Mouse (Mus musculus): Measurements from ENCODE around the gene Prl8a9. TPM values are rescaled to one million over a fixed set of nuclear protein-coding genes. Genes with fewer than 3 reads are reported as not detected.

Gene Prl8a9
- total and polyA plus RNA-seq, 3 experiments, result not detected

DNA sequence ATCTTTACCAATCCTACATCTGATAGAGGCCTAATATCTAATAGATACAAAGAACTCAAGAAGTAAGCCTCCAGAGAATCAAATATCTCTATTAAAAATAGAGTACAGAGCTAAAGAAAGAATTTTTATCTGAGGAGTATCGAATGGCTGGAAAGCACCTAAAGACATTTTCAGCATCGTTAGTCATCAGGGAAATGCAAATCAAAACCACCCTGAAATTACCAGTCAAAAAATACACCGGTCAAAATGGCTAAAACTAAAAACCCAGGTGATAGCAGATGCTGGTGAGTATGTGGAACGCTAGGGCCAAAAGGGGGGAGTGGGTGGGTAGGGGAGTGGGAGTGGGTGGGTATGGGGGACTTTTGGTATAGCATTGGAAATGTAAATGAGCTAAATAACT lies 41.2 kb downstream of the Prl8a9 start:
- Histone ChIP-seq H3K9me3 (replicated peaks; ENCODE audit: insufficient read depth, low read length) (no peaks in the 10 kb centered on the region), H3K4me3 (ENCODE audit: control insufficient read depth in 1 of 2, insufficient read depth in 1 of 2, low read depth in 2 of 2, low read length in 2 of 2) (no peak overlapping the region), H3K9ac (ENCODE audit: control insufficient read depth, low read depth, low read length, poor library complexity, severe bottlenecking) (no peak overlapping the region), H3K79me2 (ENCODE audit: control insufficient read depth, insufficient read depth, low read length, poor library complexity) (no peaks in the 10 kb centered on the region), H3K27ac (ENCODE audit: control insufficient read depth, low read depth, low read length) (no peak overlapping the region), H3K27me3 (ENCODE audit: control insufficient read depth in 1 of 2, insufficient read depth in 2 of 2, low read length in 2 of 2) (no peaks in the 10 kb centered on the region), H3K4me1 (ENCODE audit: control insufficient read depth in 1 of 2, insufficient read depth in 2 of 2, low read length in 2 of 2) (no peaks in the 10 kb centered on the region), H3K36me3 (ENCODE audit: control insufficient read depth in 1 of 2, insufficient read depth in 2 of 2, low read length in 2 of 2) (no peaks in the 10 kb centered on the region)
- TF ChIP-seq GABPA (IDR thresholded peaks at IDR 0.05; ENCODE audit: low read depth, low read length), result no peak
- no peak for TF ChIP-seq MYC (IDR thresholded peaks at IDR 0.05; ENCODE audit: low read depth, low read length)
- TF ChIP-seq POLR2A (IDR thresholded peaks at IDR 0.05; ENCODE audit: control insufficient read depth in 1 of 2, insufficient read depth in 1 of 2, low read depth in 1 of 2, low read length in 2 of 2, poor library complexity in 1 of 2), result no peak
- TF ChIP-seq MAX (IDR thresholded peaks at IDR 0.05; ENCODE audit: low read length), result no peak
- no peak for TF ChIP-seq CHD2 (IDR thresholded peaks at IDR 0.05; ENCODE audit: low read length)
- TF ChIP-seq ETS1 (IDR thresholded peaks at IDR 0.05; ENCODE audit: low read depth, low read length), result no peak
- no peak for TF ChIP-seq MYB (IDR thresholded peaks at IDR 0.05; ENCODE audit: low read depth, low read length)
- TF ChIP-seq KAT2A (conservative IDR thresholded peaks at IDR 0.05; ENCODE audit: low read depth, low read length), result no peak
- no peak for TF ChIP-seq POLR2AphosphoS2 (IDR thresholded peaks at IDR 0.05; ENCODE audit: low read length)
- no peak for TF ChIP-seq CHD1 (IDR thresholded peaks at IDR 0.05; ENCODE audit: low read depth, low read length)
- TF ChIP-seq NRF1 (IDR thresholded peaks at IDR 0.05; ENCODE audit: insufficient read depth, low read depth, low read length, poor library complexity, severe bottlenecking), result no peak
- no peak for TF ChIP-seq ZKSCAN1 (IDR thresholded peaks at IDR 0.05; ENCODE audit: low read depth, low read length)
- no peak for TF ChIP-seq ZMIZ1 (IDR thresholded peaks at IDR 0.05; ENCODE audit: low read depth, low read length)
- no peak for TF ChIP-seq GATA1 (IDR thresholded peaks at IDR 0.05; ENCODE audit: low read depth, low read length)
- TF ChIP-seq HCFC1 (IDR thresholded peaks at IDR 0.05; ENCODE audit: low read depth, low read length), result no peak
- no peak for DNase-seq (ENCODE audit: low read depth, low spot score)

DNA sequence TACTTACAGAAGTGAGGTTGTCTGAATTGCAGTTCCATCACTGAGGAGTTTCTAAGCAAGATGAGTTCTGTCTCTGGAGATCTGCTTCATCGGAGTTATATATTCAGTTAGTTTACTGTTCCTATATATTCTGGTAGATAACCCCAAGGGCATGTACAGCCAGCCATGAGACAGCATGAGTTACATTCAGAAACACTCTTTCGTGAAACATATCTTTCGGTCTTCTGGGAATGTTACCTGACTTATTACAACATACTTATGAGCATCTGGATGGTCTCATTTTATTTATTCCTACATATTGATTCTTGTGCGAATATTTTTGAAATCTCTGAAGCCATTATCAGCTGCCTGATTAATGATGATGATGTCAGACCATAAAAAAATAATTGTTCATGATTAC lies 51.3 kb downstream of the Prl8a9 start, which contains the start of gene Prl8a8:
Prl8a8 (minus strand) TSS at position 101 of the 400 bp plus-strand sequence.
- no peaks in the 10 kb centered on the region for H3K36me3 ChIP-seq (ENCODE audit: control insufficient read depth in 1 of 2, insufficient read depth in 2 of 2, low read length in 2 of 2)
- TF ChIP-seq SIN3A (IDR thresholded peaks at IDR 0.05; ENCODE audit: low read length), result no peak
- TF ChIP-seq MXI1 (IDR thresholded peaks at IDR 0.05; ENCODE audit: low read depth, low read length), result no peak
- no peak for TF ChIP-seq TBP (IDR thresholded peaks at IDR 0.05; ENCODE audit: low read depth, low read length)
- TF ChIP-seq TCF12 (IDR thresholded peaks at IDR 0.05; ENCODE audit: low read depth, low read length), result no peak
- TF ChIP-seq GATA1 (IDR thresholded peaks at IDR 0.05; ENCODE audit: low read depth, low read length), result no peak
- TF ChIP-seq RCOR1 (IDR thresholded peaks at IDR 0.05; ENCODE audit: low read depth, low read length), result no peak
- no peak for TF ChIP-seq RAD21 (IDR thresholded peaks at IDR 0.05; ENCODE audit: low read depth, low read length)
- no peak for TF ChIP-seq MYC (IDR thresholded peaks at IDR 0.05; ENCODE audit: low read depth, low read length)
- no peak for TF ChIP-seq USF2 (IDR thresholded peaks at IDR 0.05; ENCODE audit: borderline replicate concordance in 1 of 2, insufficient read depth in 1 of 2, low read depth in 1 of 2, low read length in 2 of 2)
- no peak for TF ChIP-seq ZNF384 (IDR thresholded peaks at IDR 0.05; ENCODE audit: low read depth, low read length)
- no peak for TF ChIP-seq CTCF (IDR thresholded peaks at IDR 0.05 in 2 of 3, conservative IDR thresholded peaks at IDR 0.05 in 1 of 3; ENCODE audit: control insufficient read depth in 1 of 3, insufficient read depth in 1 of 3, low read depth in 2 of 3, low read length in 3 of 3, poor library complexity in 1 of 3, severe bottlenecking in 1 of 3)
- TF ChIP-seq POLR2AphosphoS5 (IDR thresholded peaks at IDR 0.05; ENCODE audit: borderline replicate concordance, low read depth, low read length), result no peak
- TF ChIP-seq MAZ (IDR thresholded peaks at IDR 0.05; ENCODE audit: low read depth, low read length), result no peak
- no peak for TF ChIP-seq USF1 (IDR thresholded peaks at IDR 0.05; ENCODE audit: low read depth, low read length)
- no peak for TF ChIP-seq ZKSCAN1 (IDR thresholded peaks at IDR 0.05; ENCODE audit: low read depth, low read length)
- TF ChIP-seq BHLHE40 (IDR thresholded peaks at IDR 0.05; ENCODE audit: borderline replicate concordance, low read depth, low read length), result no peak
- TF ChIP-seq ZC3H11A (IDR thresholded peaks at IDR 0.05; ENCODE audit: low read depth, low read length), result no peak
- no peak for TF ChIP-seq KAT2A (conservative IDR thresholded peaks at IDR 0.05; ENCODE audit: low read depth, low read length)
- no peak for TF ChIP-seq NRF1 (IDR thresholded peaks at IDR 0.05; ENCODE audit: insufficient read depth, low read depth, low read length, poor library complexity, severe bottlenecking)
- no peak for TF ChIP-seq E2F4 (IDR thresholded peaks at IDR 0.05; ENCODE audit: borderline replicate concordance, low read depth, low read length)
- DNase-seq (ENCODE audit: low read depth, low spot score), result no peak

More for the DNA sequence above, 51.3 kb downstream of the Prl8a9 start, which contains the start of gene Prl8a8:
- no peaks in the 10 kb centered on the region for H3K9me3 ChIP-seq (replicated peaks; ENCODE audit: insufficient read depth, low read length)
- no peak within 1 kb of the TSS for H3K4me3 ChIP-seq (ENCODE audit: control insufficient read depth in 1 of 2, insufficient read depth in 1 of 2, low read depth in 2 of 2, low read length in 2 of 2)
- no peaks in the 10 kb centered on the region for H3K27me3 ChIP-seq (ENCODE audit: control insufficient read depth in 1 of 2, insufficient read depth in 2 of 2, low read length in 2 of 2)
- no peak within 1 kb of the TSS for H3K9ac ChIP-seq (ENCODE audit: control insufficient read depth, low read depth, low read length, poor library complexity, severe bottlenecking)
- no peaks in the 10 kb centered on the region for H3K79me2 ChIP-seq (ENCODE audit: control insufficient read depth, insufficient read depth, low read length, poor library complexity)
- no peak within 1 kb of the TSS for H3K27ac ChIP-seq (ENCODE audit: control insufficient read depth, low read depth, low read length)
- no peaks in the 10 kb centered on the region for H3K4me1 ChIP-seq (ENCODE audit: control insufficient read depth in 1 of 2, insufficient read depth in 2 of 2, low read length in 2 of 2)

Measured in MEL (cell line).